Mouse (Mus musculus): ENCODE results near the gene Arnt2. TPM values are rescaled to one million over a fixed set of nuclear protein-coding genes. Genes with fewer than 3 reads are reported as not detected.

Arnt2 gene
- polyA plus RNA-seq, 2 experiments: 11.0 to 29.7 TPM

- Histone ChIP-seq H3K9ac (ENCODE audit: low read depth, low read length, severe bottlenecking) (no peak overlapping the region), H3K9me3 (ENCODE audit: control insufficient read depth, low read length) (no peaks in the 10 kb centered on the region), H3K4me1 (ENCODE audit: control insufficient read depth, insufficient read depth, low read length) (peaks cover 14% of the 10 kb centered on the region), H3K4me2 (replicated peaks; ENCODE audit: low read depth, low read length, severe bottlenecking) (no peak overlapping the region), H3K27ac (replicated peaks; ENCODE audit: low read depth, low read length) (no peak overlapping the region), H3K36me3 (ENCODE audit: control insufficient read depth, insufficient read depth, low read length) (no peaks in the 10 kb centered on the region), H3K4me3 (replicated peaks; ENCODE audit: low read length) (no peak overlapping the region), H3K27me3 (ENCODE audit: control insufficient read depth, insufficient read depth, low read length) (no peaks in the 10 kb centered on the region)
- ATAC-seq (ENCODE audit: low FRiP score, low read depth) (no peak), DNase-seq (ENCODE audit: low spot score) (no peak)
- 71% methylated on average over 8 of the region's 8 CpGs for WGBS
- no peak for TF ChIP-seq POLR2A (IDR thresholded peaks at IDR 0.05; ENCODE audit: borderline replicate concordance, extremely low read depth, insufficient read depth, insufficient read length)
Observed at GRCm38 (mm10) chr7:84412570-84412969, 2.6 kb upstream of the Arnt2 start.

DNA sequence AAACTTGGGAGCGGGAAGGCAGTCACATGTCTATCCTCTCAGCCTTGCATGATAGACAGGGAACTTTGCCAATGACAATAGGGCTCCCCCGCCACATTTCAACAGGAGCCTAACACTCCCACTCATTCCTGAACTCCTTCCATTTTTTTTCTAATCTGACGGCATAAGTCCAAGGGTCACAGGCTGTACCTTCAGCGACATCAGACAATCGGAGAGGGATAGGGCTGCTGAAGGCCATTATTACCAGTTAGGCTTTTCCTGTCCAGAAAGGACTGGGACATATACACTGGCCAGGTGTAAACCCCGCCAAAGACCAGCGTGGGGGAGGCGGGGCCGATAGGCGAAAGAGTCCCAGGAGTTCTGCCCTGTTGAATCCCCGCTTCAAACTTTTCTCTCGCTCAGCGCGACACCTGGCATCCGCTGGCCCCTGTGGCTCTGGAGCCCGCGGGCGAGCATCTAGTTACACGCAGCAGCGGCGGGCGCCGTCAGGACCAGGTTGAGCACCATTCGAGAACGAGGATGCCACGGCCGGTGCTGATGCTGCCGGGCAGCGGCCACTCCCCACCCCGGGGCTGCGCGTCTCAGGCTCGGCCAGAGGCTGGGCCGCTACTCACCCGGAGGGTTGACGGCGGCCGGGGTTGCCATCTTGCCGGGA, 608 bp downstream of the Arnt2 start:
- Histone ChIP-seq H3K27me3 (ENCODE audit: control insufficient read depth, insufficient read depth, low read length) (no peaks in the 10 kb centered on the region), H3K4me3 (replicated peaks; ENCODE audit: low read length) (peak overlapping the region; percentile 76), H3K9ac (ENCODE audit: low read depth, low read length, severe bottlenecking) (peak overlapping the region; percentile 91), H3K36me3 (ENCODE audit: control insufficient read depth, insufficient read depth, low read length) (no peaks in the 10 kb centered on the region), H3K9me3 (ENCODE audit: control insufficient read depth, low read length) (no peaks in the 10 kb centered on the region), H3K4me2 (replicated peaks; ENCODE audit: low read depth, low read length, severe bottlenecking) (peak overlapping the region; percentile 84), H3K27ac (replicated peaks; ENCODE audit: low read depth, low read length) (peak overlapping the region; percentile 88), H3K4me1 (ENCODE audit: control insufficient read depth, insufficient read depth, low read length) (peaks cover 14% of the 10 kb centered on the region)
- DNase-seq (ENCODE audit: low spot score) (peak; percentile 65), ATAC-seq (ENCODE audit: low FRiP score, low read depth) (peak; percentile 73)
- WGBS: 2% methylated on average over 29 of the region's 39 CpGs
- TF ChIP-seq POLR2A (IDR thresholded peaks at IDR 0.05; ENCODE audit: borderline replicate concordance, extremely low read depth, insufficient read depth, insufficient read length): no peak

GRCm38 (mm10) chr7:84408282-84408681, 1.7 kb downstream of the Arnt2 start:
- no peak overlapping the region for H3K4me3 ChIP-seq (replicated peaks; ENCODE audit: low read length)
- ATAC-seq (ENCODE audit: low FRiP score, low read depth) (no peak), DNase-seq (ENCODE audit: low spot score) (no peak)
- 79% methylated on average over 5 of the region's 5 CpGs for WGBS
- no peaks in the 10 kb centered on the region for H3K9me3 ChIP-seq (ENCODE audit: control insufficient read depth, low read length)
- no peak overlapping the region for H3K4me2 ChIP-seq (replicated peaks; ENCODE audit: low read depth, low read length, severe bottlenecking)
- no peak for TF ChIP-seq POLR2A (IDR thresholded peaks at IDR 0.05; ENCODE audit: borderline replicate concordance, extremely low read depth, insufficient read depth, insufficient read length)
- no peak overlapping the region for H3K9ac ChIP-seq (ENCODE audit: low read depth, low read length, severe bottlenecking)
- H3K4me1 ChIP-seq (ENCODE audit: control insufficient read depth, insufficient read depth, low read length): peaks cover 14% of the 10 kb centered on the region
- no peaks in the 10 kb centered on the region for H3K36me3 ChIP-seq (ENCODE audit: control insufficient read depth, insufficient read depth, low read length)
- H3K27me3 ChIP-seq (ENCODE audit: control insufficient read depth, insufficient read depth, low read length): no peaks in the 10 kb centered on the region
- H3K27ac ChIP-seq (replicated peaks; ENCODE audit: low read depth, low read length): no peak overlapping the region

- no peaks in the 10 kb centered on the region for H3K36me3 ChIP-seq (ENCODE audit: control insufficient read depth, insufficient read depth, low read length)
- ATAC-seq (ENCODE audit: low FRiP score, low read depth): no peak
- H3K27me3 ChIP-seq (ENCODE audit: control insufficient read depth, insufficient read depth, low read length): no peaks in the 10 kb centered on the region
- no peak overlapping the region for H3K9ac ChIP-seq (ENCODE audit: low read depth, low read length, severe bottlenecking)
- no peak overlapping the region for H3K4me3 ChIP-seq (replicated peaks; ENCODE audit: low read length)
- no peak overlapping the region for H3K4me2 ChIP-seq (replicated peaks; ENCODE audit: low read depth, low read length, severe bottlenecking)
- no peaks in the 10 kb centered on the region for H3K9me3 ChIP-seq (ENCODE audit: control insufficient read depth, low read length)
- WGBS: 67% methylated on average over 5 of the region's 5 CpGs
- no peak for DNase-seq (ENCODE audit: low spot score)
- TF ChIP-seq POLR2A (IDR thresholded peaks at IDR 0.05; ENCODE audit: borderline replicate concordance, extremely low read depth, insufficient read depth, insufficient read length): no peak
- no peak overlapping the region for H3K27ac ChIP-seq (replicated peaks; ENCODE audit: low read depth, low read length)
- H3K4me1 ChIP-seq (ENCODE audit: control insufficient read depth, insufficient read depth, low read length): no peaks in the 10 kb centered on the region
Observed at GRCm38 (mm10) chr7:84403371-84403770, 6.6 kb downstream of the Arnt2 start.

GRCm38 (mm10) chr7:84401641-84402455, 8.1 kb downstream of the Arnt2 start:
- H3K4me2 ChIP-seq (replicated peaks; ENCODE audit: low read depth, low read length, severe bottlenecking): no peak overlapping the region
- TF ChIP-seq POLR2A (IDR thresholded peaks at IDR 0.05; ENCODE audit: borderline replicate concordance, extremely low read depth, insufficient read depth, insufficient read length): no peak
- WGBS: 64% methylated on average over 9 of the region's 9 CpGs
- H3K4me1 ChIP-seq (ENCODE audit: control insufficient read depth, insufficient read depth, low read length): no peaks in the 10 kb centered on the region
- H3K9ac ChIP-seq (ENCODE audit: low read depth, low read length, severe bottlenecking): no peak overlapping the region
- H3K27me3 ChIP-seq (ENCODE audit: control insufficient read depth, insufficient read depth, low read length): no peaks in the 10 kb centered on the region
- no peaks in the 10 kb centered on the region for H3K9me3 ChIP-seq (ENCODE audit: control insufficient read depth, low read length)
- H3K4me3 ChIP-seq (replicated peaks; ENCODE audit: low read length): no peak overlapping the region
- H3K27ac ChIP-seq (replicated peaks; ENCODE audit: low read depth, low read length): no peak overlapping the region
- ATAC-seq (ENCODE audit: low FRiP score, low read depth) (no peak), DNase-seq (ENCODE audit: low spot score) (no peak)
- H3K36me3 ChIP-seq (ENCODE audit: control insufficient read depth, insufficient read depth, low read length): no peaks in the 10 kb centered on the region
